19 mouse cellular contexts compared by ENCODE assay signal in the genomic region with DNA sequence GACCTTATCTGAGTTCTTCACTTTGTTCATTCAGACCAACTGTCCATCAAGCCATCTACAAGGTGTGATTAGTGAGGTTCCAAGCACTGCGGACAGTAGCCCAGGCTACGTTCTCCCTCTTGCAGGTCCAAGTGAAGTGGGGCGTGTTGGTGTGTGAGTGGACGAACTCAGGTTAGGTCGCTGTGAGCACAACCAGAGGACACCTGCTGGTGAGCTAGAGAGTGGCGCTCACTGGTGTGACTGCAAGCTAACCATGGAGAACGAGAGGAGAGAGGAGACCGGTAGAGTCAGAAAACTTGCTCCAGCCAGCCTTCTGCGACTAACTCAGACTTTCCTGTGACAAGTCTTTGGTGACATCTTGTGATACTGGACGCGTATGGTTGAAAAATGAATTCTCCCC. TPM values are rescaled to one million over a fixed set of nuclear protein-coding genes. Genes with fewer than 3 reads are reported as not detected.
DNase-seq lines count a peak whose midpoint lies in the region; ATAC-seq and TF ChIP-seq lines count a peak whose summit lies in the region.
"Had no signal": no experiment of that assay in that cellular context is flagged by ENCODE, and none has a peak within 500 bp of the region (broad histone marks: within the 10 kb centered on the region; RNA-seq: fewer than 3 reads in every experiment).

No protein-coding gene starts in this region.

- no peaks in the 10 kb centered on the region for H3K9me3 ChIP-seq in embryonic facial prominence, embryonic 11.5 days (replicated peaks; ENCODE audit: control insufficient read depth, low read length)
- H3K9me3 ChIP-seq in embryonic facial prominence, embryonic 10.5 days: no peaks in the 10 kb centered on the region
- H3K9me3 ChIP-seq in CH12.LX (replicated peaks; ENCODE audit: low read length): no peaks in the 10 kb centered on the region

- 57% methylated on average over 11 of the region's 11 CpGs for WGBS in embryonic facial prominence, embryonic 11.5 days
- WGBS in embryonic facial prominence, embryonic 10.5 days: 66% methylated on average over 11 of the region's 11 CpGs

- no peaks in the 10 kb centered on the region for H3K4me1 ChIP-seq in embryonic facial prominence, embryonic 11.5 days (ENCODE audit: control insufficient read depth, insufficient read depth, low read length)
- peaks cover 8% of the 10 kb centered on the region for H3K4me1 ChIP-seq in embryonic facial prominence, embryonic 10.5 days
- no peaks in the 10 kb centered on the region for H3K4me1 ChIP-seq in CH12.LX (ENCODE audit: control insufficient read depth in 1 of 2, insufficient read depth in 2 of 2)

- dilution Hi-C loops in CH12.LX (cut with MboI; ENCODE audit: extremely low pct_ligation_motif_present, extremely low pct_unique_long_range_greater_than_20kb, low sequenced_read_pairs): no loop called here

- TF ChIP-seq CTCF in CH12.LX (conservative IDR thresholded peaks at IDR 0.05 in 1 of 2, IDR thresholded peaks at IDR 0.05 in 1 of 2; ENCODE audit: low read depth in 2 of 2, low read length in 2 of 2): peak in 1 of 2 experiments; percentile 41; a peak in 3 of 4 replicates

- H3K9ac ChIP-seq in embryonic facial prominence, embryonic 11.5 days (replicated peaks; ENCODE audit: low read length): no peak overlapping the region
- no peak overlapping the region for H3K9ac ChIP-seq in CH12.LX (ENCODE audit: insufficient read depth, low read depth)

- no peak for TF ChIP-seq POLR2A in CH12.LX (IDR thresholded peaks at IDR 0.05; ENCODE audit: low read depth, low read length)

- ATAC-seq in embryonic facial prominence, embryonic 11.5 days (replicated peaks; ENCODE audit: insufficient number of reproducible peaks, low FRiP score, low TSS enrichment, low read depth): no peak
- ATAC-seq in megakaryocyte progenitor cell, adult 5-6 weeks (replicated peaks; ENCODE audit: poor library complexity): 0 out of 2 replicates have a peak, but pooled peaks have one; percentile 34
- ATAC-seq in monocyte, adult 5-6 weeks (replicated peaks; ENCODE audit: insufficient number of reproducible peaks, low FRiP score, low TSS enrichment, poor library complexity, severe bottlenecking): no peak
- ATAC-seq: hindbrain, embryonic 16.5 days; Patski had no signal

- peak; percentile 18 for DNase-seq in embryonic facial prominence, embryonic 11.5 days (ENCODE audit: low spot score)
- DNase-seq in embryonic facial prominence, embryonic 10.5 days (ENCODE audit: low spot score): no peak
- peak; percentile 29 to 54 for DNase-seq in kidney, postnatal 4 days
- DNase-seq in kidney, adult 18-20 months: no peak
- peak; percentile 12 for DNase-seq in CH12.LX (ENCODE audit: extremely low read depth)
- no peak for DNase-seq in urinary bladder, postnatal 14 days (ENCODE audit: low spot score)
- DNase-seq: adrenal gland, postnatal 10 days; B cell, adult 2 months; cerebellum, adult 11 months; lung, postnatal 36 days; midbrain, embryonic 14.5 days; right cerebral cortex, postnatal 4 days had no signal

- no peak; the same call in 1 of the 2 replicates for TF ChIP-seq RAD21 in CH12.LX (IDR thresholded peaks at IDR 0.05; ENCODE audit: low read depth, low read length)

- H3K36me3 ChIP-seq in embryonic facial prominence, embryonic 11.5 days (replicated peaks; ENCODE audit: control insufficient read depth, insufficient read depth, low read depth, low read length): no peaks in the 10 kb centered on the region
- H3K36me3 ChIP-seq in embryonic facial prominence, embryonic 10.5 days (replicated peaks): no peaks in the 10 kb centered on the region
- no peaks in the 10 kb centered on the region for H3K36me3 ChIP-seq in CH12.LX (replicated peaks in 1 of 2; ENCODE audit: control insufficient read depth in 1 of 2, insufficient read depth in 1 of 2, low read length in 1 of 2)

- no peak overlapping the region for H3K27ac ChIP-seq in embryonic facial prominence, embryonic 11.5 days (replicated peaks; ENCODE audit: low read depth, low read length)
- H3K27ac ChIP-seq in embryonic facial prominence, embryonic 10.5 days (replicated peaks): no peak overlapping the region
- H3K27ac ChIP-seq in CH12.LX (ENCODE audit: insufficient read depth, low read depth): no peak overlapping the region

- no peak for TF ChIP-seq EP300 in CH12.LX (IDR thresholded peaks at IDR 0.05; ENCODE audit: low read length)

- in situ Hi-C loops in CH12.LX (cut with MboI; ENCODE audit: low pct_ligation_motif_present, low pct_unique_long_range_greater_than_20kb, low sequenced_read_pairs): loop anchor here (5.0 to 25.0 kb wide), 4 partner anchors 202 to 897 kb away; a partner anchor contains a TSS

- no peaks in the 10 kb centered on the region for H3K79me2 ChIP-seq in CH12.LX (replicated peaks; ENCODE audit: control insufficient read depth, extremely low read depth, insufficient read depth, poor library complexity, severe bottlenecking)

- no peak overlapping the region for H3K4me2 ChIP-seq in embryonic facial prominence, embryonic 11.5 days (ENCODE audit: low read depth, low read length)
- no peak overlapping the region for H3K4me2 ChIP-seq in CH12.LX (ENCODE audit: insufficient read depth, low read depth, poor library complexity, severe bottlenecking)
- H3K4me2 ChIP-seq: heart, embryonic 11.5 days had no signal

- no peak overlapping the region for H3K4me3 ChIP-seq in embryonic facial prominence, embryonic 11.5 days (ENCODE audit: low read depth, low read length)
- no peak overlapping the region for H3K4me3 ChIP-seq in embryonic facial prominence, embryonic 10.5 days
- H3K4me3 ChIP-seq in CH12.LX (replicated peaks in 1 of 3; ENCODE audit: low read depth in 2 of 3, low read length in 2 of 3, poor library complexity in 1 of 3): no peak overlapping the region

- H3K27me3 ChIP-seq in embryonic facial prominence, embryonic 11.5 days (ENCODE audit: control insufficient read depth, insufficient read depth, low read length): no peaks in the 10 kb centered on the region
- H3K27me3 ChIP-seq in embryonic facial prominence, embryonic 10.5 days (replicated peaks; ENCODE audit: low read depth, poor library complexity, severe bottlenecking): peaks cover 21% of the 10 kb centered on the region
- no peaks in the 10 kb centered on the region for H3K27me3 ChIP-seq in CH12.LX (replicated peaks)
- H3K27me3 ChIP-seq: Patski had no signal

TF ChIP-seq in CH12.LX, 34 proteins besides CTCF, POLR2A, EP300 and RAD21:
- TF ChIP-seq MXI1 (IDR thresholded peaks at IDR 0.05; ENCODE audit: low read depth, low read length): no peak
- TF ChIP-seq USF1 (IDR thresholded peaks at IDR 0.05; ENCODE audit: low read depth, low read length): no peak
- no peak for TF ChIP-seq MYC (IDR thresholded peaks at IDR 0.05; ENCODE audit: low read depth, low read length)

RNA-seq across cellular contexts. Expression of a gene that starts 3.5 kb away (rescaled TPM):
- not detected in 2 replicates for polyA plus RNA-seq in embryonic facial prominence, embryonic 11.5 days (2014; fragmentation: Nextera tagmentation; extraction: Ambion mirVana)
- not detected in 2 replicates for polyA plus RNA-seq in embryonic facial prominence, embryonic 10.5 days (2016; fragmentation: Nextera tagmentation; extraction: Ambion mirVana)
- total RNA-seq in CH12.LX (2012; rRNA removed) (not detected in 2 replicates), CH12.LX (2014; rRNA removed) (not detected in 2 replicates)
- polyA plus RNA-seq in CH12.LX (2012; ENCODE audit: insufficient read length, low read depth): not detected in 2 replicates
- total RNA-seq in megakaryocyte progenitor cell, adult 5-6 weeks (2015): not detected in 2 replicates
- not detected in 2 replicates for total RNA-seq in megakaryocyte progenitor cell, adult 5-6 weeks (2017)
- total RNA-seq in monocyte, adult 5-6 weeks (2017): not detected in 3 replicates
- total RNA-seq: gastrocnemius, adult 18-20 months; neutrophil, adult 5-6 weeks had no signal
- polyA plus RNA-seq: heart, embryonic 11.5 days had no signal

Comparison
In these comparisons a context has a peak if more than half of its experiments do, and no peak if none do; other contexts are left out.
1. DNase-seq: peak in embryonic facial prominence, embryonic 11.5 days (single experiment), kidney, postnatal 4 days (2 of 2) and CH12.LX (single experiment); none in embryonic facial prominence, embryonic 10.5 days (single experiment), kidney, adult 18-20 months (single experiment) and urinary bladder, postnatal 14 days (single experiment).